Mouse (Mus musculus) heart, embryonic 13.5 days (tissue): ENCODE data around the gene Caskin1. TPM values are rescaled to one million over a fixed set of nuclear protein-coding genes. Genes with fewer than 3 reads are reported as not detected.

Experiments used
- ATAC-seq: fragments of 200-750 bp; cut with Nextera tagmentation; 2 replicates; pipeline ENCODE4 v1.8.0; 2017; ENCODE audit warnings: moderate TSS enrichment; ENCODE audit not compliant: insufficient number of reproducible peaks, low FRiP score, low TSS enrichment; ENCODE audit errors: extremely low read depth
- H3K27ac ChIP-seq: fragments of 300-500 bp; sonication (generic); replicated peaks from 2 replicates; pipeline ENCODE4 v1.5.1; 2015; ENCODE audit warnings: moderate library complexity, mild to moderate bottlenecking, inconsistent platforms
- H3K27me3 ChIP-seq: fragments of 300-500 bp; sonication (generic); replicated peaks from 2 replicates; pipeline ENCODE4 v1.6.1; 2015; ENCODE audit warnings: mild to moderate bottlenecking, inconsistent platforms
- H3K36me3 ChIP-seq: fragments of 300-500 bp; sonication (generic); 2 replicates; pipeline ENCODE4 v1.6.1; 2015; ENCODE audit warnings: mild to moderate bottlenecking, inconsistent platforms
- H3K4me1 ChIP-seq: fragments of 300-500 bp; sonication (generic); 2 replicates; pipeline ENCODE4 v1.6.1; 2015; ENCODE audit warnings: inconsistent platforms
- H3K4me2 ChIP-seq: fragments of 300-500 bp; sonication (generic); 2 replicates; pipeline ENCODE4 v1.6.1; 2015; ENCODE audit warnings: inconsistent platforms, mild to moderate bottlenecking, moderate library complexity
- H3K4me3 ChIP-seq: fragments of 300-500 bp; sonication (generic); 2 replicates; pipeline ENCODE4 v1.5.1; 2015; ENCODE audit warnings: moderate library complexity, mild to moderate bottlenecking, inconsistent platforms
- H3K9ac ChIP-seq: fragments of 300-500 bp; sonication (generic); 2 replicates; pipeline ENCODE4 v1.6.1; 2015; ENCODE audit warnings: inconsistent platforms, mild to moderate bottlenecking, moderate library complexity
- H3K9me3 ChIP-seq: fragments of 300-500 bp; sonication (generic); 2 replicates; pipeline ENCODE4 v1.6.1; 2016; ENCODE audit warnings: inconsistent platforms
- WGBS: fragments of 180-500 bp; shearing (Covaris S2); methylation state at CpG from one replicate; pipeline ENCODE4 v1.1.7; 2015; ENCODE audit warnings: mixed read lengths; 5-methylcytosine and 5-hydroxymethylcytosine counted together
- polyA plus RNA-seq: library from polyadenylated mRNA; unstranded; fragments of >200 nt; fragmentation: Nextera tagmentation; extraction: Ambion mirVana; gene quantifications from 2 replicates; pipeline ENCODE4 v1.2.1, GENCODE M21; 2015

Caskin1 gene
- polyA plus RNA-seq, 1 experiment from 2014 or later: 0.55 TPM

DNA sequence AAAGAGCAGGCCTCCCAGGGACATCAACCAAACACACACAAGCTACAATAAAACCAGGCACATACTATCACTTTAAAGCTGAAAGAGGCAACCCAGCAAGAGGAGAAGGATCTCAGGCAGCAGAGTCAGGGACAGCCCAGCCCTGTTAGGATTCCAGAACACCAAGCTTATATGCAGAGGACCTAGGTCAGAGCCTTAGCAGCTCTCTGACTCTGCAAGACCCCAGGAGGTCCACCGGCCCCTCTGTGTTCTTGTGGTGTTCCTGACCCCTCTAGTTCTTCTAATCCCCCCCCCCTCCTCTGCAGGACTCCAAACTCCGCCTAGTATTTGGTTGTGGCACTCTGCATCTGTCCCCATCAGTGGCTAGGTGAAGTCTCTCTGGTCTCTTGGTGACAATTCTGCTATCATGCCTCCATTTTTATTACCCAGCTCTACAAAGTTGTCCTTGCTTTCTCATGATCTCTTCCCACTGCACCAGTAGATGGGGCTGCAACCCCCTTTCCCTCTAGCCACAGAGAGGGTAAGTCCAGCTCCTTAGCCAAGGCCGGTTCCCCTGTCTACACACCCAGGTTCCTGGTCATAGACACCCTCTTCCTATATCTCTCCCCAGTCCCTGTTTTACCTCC lies 8.1 kb upstream of the Caskin1 start:
- Histone ChIP-seq H3K4me1 (peaks cover 20% of the 10 kb centered on the region), H3K36me3 (peaks cover 22% of the 10 kb centered on the region), H3K27me3 (no peaks in the 10 kb centered on the region; the same call in 1 of the 2 replicates), H3K27ac (no peak overlapping the region), H3K4me2 (no peak overlapping the region), H3K9me3 (no peaks in the 10 kb centered on the region), H3K4me3 (no peak overlapping the region), H3K9ac (no peak overlapping the region; the same call in 1 of the 2 replicates)
- no peak for ATAC-seq
- WGBS: 43% methylated on average over 3 of the region's 3 CpGs

DNA sequence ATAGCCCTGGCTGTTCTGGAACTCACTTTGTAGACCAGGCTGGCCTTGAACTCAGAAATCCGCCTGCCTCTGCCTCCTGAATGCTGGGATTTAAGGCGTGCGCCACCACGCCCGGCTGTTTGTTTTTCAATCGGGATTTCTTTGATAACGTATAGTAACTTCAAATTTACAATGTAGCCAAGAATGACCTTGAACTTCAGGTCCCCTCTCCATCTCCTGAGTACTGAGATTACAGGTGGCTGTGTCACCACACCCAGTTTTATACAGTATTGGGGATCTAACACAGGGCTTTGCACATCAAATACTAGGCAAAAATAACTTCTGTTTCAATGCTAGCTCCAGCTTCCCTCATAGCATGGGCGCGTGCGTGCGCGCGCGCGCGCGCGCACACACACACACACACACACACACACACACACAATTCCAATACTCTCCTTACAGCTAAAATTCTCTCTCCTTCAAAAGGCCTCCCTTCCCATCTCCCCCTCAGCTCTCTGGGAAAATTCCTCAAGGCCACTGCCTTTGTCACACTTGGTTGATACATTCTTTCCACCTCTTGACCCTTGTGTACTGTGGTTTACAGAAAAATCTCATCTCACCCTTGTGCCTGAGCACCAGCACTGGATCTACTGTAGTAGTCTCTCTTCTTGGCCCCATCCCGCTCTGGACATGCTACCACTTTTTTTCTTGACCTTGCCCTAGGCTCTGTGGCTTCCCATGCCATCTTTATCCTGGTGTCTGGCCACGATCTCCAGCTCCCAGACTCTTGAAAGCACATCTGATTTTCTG lies 7.2 kb upstream of the Caskin1 start:
- Histone ChIP-seq H3K9ac (no peak overlapping the region), H3K27me3 (peaks cover 2% of the 10 kb centered on the region), H3K4me1 (peaks cover 25% of the 10 kb centered on the region), H3K4me3 (no peak overlapping the region), H3K27ac (no peak overlapping the region), H3K36me3 (peaks cover 13% of the 10 kb centered on the region), H3K9me3 (no peaks in the 10 kb centered on the region), H3K4me2 (no peak overlapping the region)
- ATAC-seq: no peak
- WGBS: 91% methylated on average over 20 of the region's 20 CpGs

- ATAC-seq: no peak
- H3K9ac ChIP-seq: no peak overlapping the region
- 84% methylated on average over 3 of the region's 3 CpGs for WGBS
Measured at GRCm38 (mm10) chr17:24483495-24483894, 4.9 kb upstream of the Caskin1 start.

DNA sequence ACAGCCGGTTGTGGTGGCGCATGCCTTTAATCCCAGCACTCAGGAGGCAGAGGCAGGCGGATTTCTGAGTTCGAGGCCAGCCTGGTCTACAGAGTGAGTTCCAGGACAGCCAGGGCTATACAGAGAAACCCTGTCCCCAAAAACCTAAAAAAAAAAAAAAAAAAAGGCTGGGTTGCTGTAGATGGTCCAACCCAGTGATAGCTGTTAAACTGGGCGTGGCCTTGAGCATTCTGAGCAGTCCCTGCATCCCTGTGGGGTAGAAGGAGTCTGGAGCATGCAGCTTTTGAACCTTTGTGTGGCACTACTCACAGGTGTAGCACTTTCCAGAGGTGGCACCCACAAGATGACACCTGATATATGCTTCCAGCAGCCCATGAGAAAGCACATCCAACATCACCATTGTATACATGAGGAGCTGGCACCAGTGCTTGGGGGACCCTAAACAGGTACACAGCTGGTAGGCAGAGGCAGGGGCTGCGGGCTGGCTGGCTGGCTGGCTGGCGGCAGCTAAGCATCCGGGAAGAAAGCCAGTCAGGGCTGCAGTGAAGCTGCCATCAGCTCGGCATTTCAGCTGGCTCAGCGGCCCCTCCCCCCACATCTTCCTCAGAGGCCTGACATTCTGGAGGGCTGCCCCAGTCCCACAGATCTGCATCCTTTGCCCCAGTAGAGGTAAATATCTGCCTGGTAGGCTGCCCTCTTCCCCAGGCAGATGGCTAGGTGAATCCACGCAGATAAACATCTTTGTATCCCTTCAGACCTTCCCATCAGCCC lies 3.1 kb upstream of the Caskin1 start:
- peaks cover 21% of the 10 kb centered on the region for H3K4me1 ChIP-seq
- no peak overlapping the region for H3K4me2 ChIP-seq
- H3K9me3 ChIP-seq: no peaks in the 10 kb centered on the region
- peak overlapping the region; percentile 54 for H3K9ac ChIP-seq
- no peak overlapping the region for H3K4me3 ChIP-seq
- peaks cover 43% of the 10 kb centered on the region for H3K27me3 ChIP-seq
- no peak overlapping the region for H3K27ac ChIP-seq
- no peaks in the 10 kb centered on the region for H3K36me3 ChIP-seq
- no peak for ATAC-seq
- WGBS: 41% methylated on average over 11 of the region's 11 CpGs

More at GRCm38 (mm10) chr17:24483495-24483894, 4.9 kb upstream of the Caskin1 start:
- no peaks in the 10 kb centered on the region for H3K9me3 ChIP-seq
- H3K36me3 ChIP-seq: no peaks in the 10 kb centered on the region
- H3K4me1 ChIP-seq: peaks cover 19% of the 10 kb centered on the region
- no peak overlapping the region for H3K27ac ChIP-seq
- peaks cover 25% of the 10 kb centered on the region for H3K27me3 ChIP-seq
- H3K4me3 ChIP-seq: no peak overlapping the region
- no peak overlapping the region for H3K4me2 ChIP-seq

- Histone ChIP-seq H3K4me3 (peak overlapping the region; percentile 75), H3K9ac (peak overlapping the region; percentile 86), H3K4me1 (peaks cover 19% of the 10 kb centered on the region), H3K36me3 (no peaks in the 10 kb centered on the region), H3K27ac (no peak overlapping the region), H3K27me3 (peaks cover 64% of the 10 kb centered on the region), H3K4me2 (peak overlapping the region; percentile 99), H3K9me3 (no peaks in the 10 kb centered on the region)
- WGBS: under 1% methylated on average over 47 of the region's 81 CpGs
- ATAC-seq: no peak
Measured at GRCm38 (mm10) chr17:24488662-24489264, 362 bp downstream of the Caskin1 start.

- Histone ChIP-seq H3K36me3 (no peaks in the 10 kb centered on the region), H3K4me1 (peaks cover 19% of the 10 kb centered on the region), H3K27me3 (peaks cover 64% of the 10 kb centered on the region), H3K27ac (no peak overlapping the region), H3K4me2 (peak overlapping the region; percentile 99), H3K9ac (peak overlapping the region; percentile 86), H3K4me3 (peak overlapping the region; percentile 75), H3K9me3 (no peaks in the 10 kb centered on the region)
- WGBS: 20% methylated on average over 19 of the region's 19 CpGs
- no peak for ATAC-seq
Measured at GRCm38 (mm10) chr17:24489265-24490030, 1.0 kb downstream of the Caskin1 start.

DNA sequence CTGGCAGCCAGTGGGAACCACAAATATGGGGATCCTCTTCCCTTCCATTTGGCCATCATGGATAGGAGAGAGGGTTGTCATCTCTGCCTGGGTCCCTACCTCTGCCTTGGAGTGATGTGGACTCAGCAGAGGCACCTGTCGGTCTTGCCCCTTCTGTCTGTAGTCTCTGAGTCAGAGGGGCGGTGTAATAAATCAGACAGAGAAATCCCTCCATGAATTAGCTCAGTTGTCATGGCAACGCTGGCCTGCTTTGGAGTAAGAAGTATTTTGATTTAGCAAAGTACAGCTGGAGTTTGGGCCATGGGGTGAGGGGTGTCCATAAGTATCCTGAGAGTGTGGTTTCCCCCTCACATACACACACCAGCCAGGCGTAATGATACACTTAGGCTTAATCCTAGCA lies 2.0 kb downstream of the Caskin1 start:
- Histone ChIP-seq H3K4me3 (no peak overlapping the region), H3K36me3 (no peaks in the 10 kb centered on the region), H3K4me1 (peaks cover 16% of the 10 kb centered on the region), H3K9me3 (no peaks in the 10 kb centered on the region), H3K27ac (no peak overlapping the region), H3K9ac (no peak overlapping the region), H3K4me2 (no peak overlapping the region), H3K27me3 (peaks cover 69% of the 10 kb centered on the region)
- WGBS: 80% methylated on average over 4 of the region's 4 CpGs
- no peak for ATAC-seq

- H3K9ac ChIP-seq: no peak overlapping the region
- no peak overlapping the region for H3K4me3 ChIP-seq
- H3K27me3 ChIP-seq: peaks cover 41% of the 10 kb centered on the region
- H3K27ac ChIP-seq: no peak overlapping the region
- no peaks in the 10 kb centered on the region for H3K4me1 ChIP-seq
- no peak for ATAC-seq
- no peaks in the 10 kb centered on the region for H3K9me3 ChIP-seq
- no peaks in the 10 kb centered on the region for H3K36me3 ChIP-seq
- H3K4me2 ChIP-seq: no peak overlapping the region
- 31% methylated on average over 2 of the region's 2 CpGs for WGBS
Measured at GRCm38 (mm10) chr17:24494627-24495335, 6.4 kb downstream of the Caskin1 start.

DNA sequence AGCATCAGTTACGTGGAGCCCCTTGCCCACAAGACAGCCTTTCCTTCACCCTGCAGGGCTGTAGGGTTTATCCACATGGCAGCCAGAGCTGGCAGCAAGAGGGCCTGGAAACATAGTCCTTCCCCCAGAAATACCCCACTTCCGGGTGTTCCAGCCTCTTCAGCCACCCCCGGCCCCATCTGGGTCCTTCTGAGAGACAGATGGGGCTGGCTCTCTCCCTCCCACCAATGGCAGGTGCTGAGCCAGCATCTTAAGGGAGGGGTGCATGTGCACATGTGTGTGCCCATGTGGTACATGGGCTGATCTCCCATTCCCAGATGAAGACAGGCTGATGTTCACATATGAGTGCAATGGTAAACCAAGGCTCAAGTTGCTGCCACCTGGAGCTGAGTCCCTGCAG lies 7.0 kb downstream of the Caskin1 start:
- Histone ChIP-seq H3K4me2 (no peak overlapping the region), H3K4me1 (no peaks in the 10 kb centered on the region), H3K9me3 (no peaks in the 10 kb centered on the region), H3K27ac (no peak overlapping the region), H3K9ac (no peak overlapping the region), H3K27me3 (peaks cover 35% of the 10 kb centered on the region), H3K4me3 (no peak overlapping the region), H3K36me3 (no peaks in the 10 kb centered on the region)
- WGBS: 73% methylated on average over 3 of the region's 3 CpGs
- ATAC-seq: no peak

DNA sequence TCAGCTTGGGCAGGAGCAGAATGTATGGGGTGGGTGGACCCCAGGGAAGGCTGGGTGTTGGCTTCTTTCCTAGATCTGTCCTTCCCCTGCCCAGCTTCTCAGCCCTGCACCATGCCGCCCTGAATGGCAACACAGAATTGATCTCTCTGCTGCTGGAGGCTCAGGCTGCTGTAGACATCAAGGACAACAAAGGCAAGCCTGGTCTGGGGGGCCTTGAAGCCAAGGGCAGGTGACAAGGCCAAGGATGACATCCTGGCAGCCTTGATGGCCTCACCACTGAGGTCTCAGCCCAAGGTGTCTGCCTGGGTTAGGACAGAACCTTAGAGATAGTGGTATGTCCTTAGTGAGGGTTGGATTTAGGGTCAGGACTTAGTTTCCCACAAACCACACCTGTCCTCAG lies 7.6 kb downstream of the Caskin1 start:
- ATAC-seq: no peak
- H3K4me1 ChIP-seq: no peaks in the 10 kb centered on the region
- no peaks in the 10 kb centered on the region for H3K9me3 ChIP-seq
- H3K27ac ChIP-seq: no peak overlapping the region
- no peak overlapping the region for H3K4me2 ChIP-seq
- H3K4me3 ChIP-seq: no peak overlapping the region
- peaks cover 31% of the 10 kb centered on the region for H3K27me3 ChIP-seq
- no peak overlapping the region for H3K9ac ChIP-seq
- WGBS: 88% methylated on average over 1 of the region's 1 CpGs
- no peaks in the 10 kb centered on the region for H3K36me3 ChIP-seq
